Mouse (Mus musculus) liver, adult 2 months (tissue): Measurements from ENCODE around the gene Rpl15.

Source experiments
- CTCF ChIP-seq: fragments of 200-500 bp; IDR thresholded peaks from 2 replicates; pipeline ENCODE4 v1.5.1; 2011; ENCODE audit warnings: low read depth, low read length, control low read depth
- POLR2A ChIP-seq: fragments of 200-500 bp; IDR thresholded peaks from 2 replicates; pipeline ENCODE4 v1.6.1; 2011; ENCODE audit warnings: low read length, control low read depth; ENCODE audit not compliant: insufficient read depth; ENCODE audit errors: extremely low read depth

- TF ChIP-seq POLR2A (no peak), CTCF (no peak)
These were observed 26.2 kb upstream of the Rpl15 start for GRCm38 (mm10) chr14:18297441-18297840.
